Mouse (Mus musculus): ENCODE data around the gene 5430419D17Rik. TPM values are rescaled to one million over a fixed set of nuclear protein-coding genes. Genes with fewer than 3 reads are reported as not detected.

The 5430419D17Rik gene
- polyA plus RNA-seq, 1 experiment: 0.27 TPM

GRCm38 (mm10) chr7:131162251-131162650 lies 12.0 kb upstream of the 5430419D17Rik start:
- Histone ChIP-seq H3K4me3 (ENCODE audit: insufficient read depth, poor library complexity, severe bottlenecking) (no peak overlapping the region), H3K27me3 (ENCODE audit: control insufficient read depth, insufficient read depth, insufficient read length) (no peaks in the 10 kb centered on the region), H3K36me3 (ENCODE audit: control insufficient read depth, insufficient read depth) (no peaks in the 10 kb centered on the region), H3K79me2 (ENCODE audit: control insufficient read depth, insufficient read depth) (no peaks in the 10 kb centered on the region), H3K79me3 (ENCODE audit: low read depth) (no peaks in the 10 kb centered on the region), H3ac (ENCODE audit: control insufficient read depth, insufficient read length, low read depth) (no peak overlapping the region)
- TF ChIP-seq MAX (IDR thresholded peaks at IDR 0.05) (no peak), FOSL1 (IDR thresholded peaks at IDR 0.05; ENCODE audit: insufficient read depth, low read length, poor library complexity, severe bottlenecking) (no peak), CTCF (IDR thresholded peaks at IDR 0.05; ENCODE audit: control insufficient read depth, insufficient read depth, insufficient read length) (no peak), USF1 (IDR thresholded peaks at IDR 0.05; ENCODE audit: low read depth) (no peak), MYOD1 (IDR thresholded peaks at IDR 0.05; ENCODE audit: control insufficient read depth, insufficient read length, low read depth) (no peak)

- no peak overlapping the region for H3K4me3 ChIP-seq (ENCODE audit: insufficient read depth, poor library complexity, severe bottlenecking)
- no peaks in the 10 kb centered on the region for H3K79me3 ChIP-seq (ENCODE audit: low read depth)
- TF ChIP-seq MYOD1 (IDR thresholded peaks at IDR 0.05; ENCODE audit: control insufficient read depth, insufficient read length, low read depth) (no peak), CTCF (IDR thresholded peaks at IDR 0.05; ENCODE audit: control insufficient read depth, insufficient read depth, insufficient read length) (no peak), MYOG (IDR thresholded peaks at IDR 0.05; ENCODE audit: control insufficient read depth, extremely low read depth, insufficient read length) (no peak), USF1 (IDR thresholded peaks at IDR 0.05; ENCODE audit: low read depth) (no peak), CEBPB (IDR thresholded peaks at IDR 0.05; ENCODE audit: low read depth) (no peak)
- H3K27me3 ChIP-seq (ENCODE audit: control insufficient read depth, insufficient read depth, insufficient read length): no peaks in the 10 kb centered on the region
- H3ac ChIP-seq (ENCODE audit: control insufficient read depth, insufficient read length, low read depth): no peak overlapping the region
- H3K79me2 ChIP-seq (ENCODE audit: control insufficient read depth, insufficient read depth): no peaks in the 10 kb centered on the region
- H3K36me3 ChIP-seq (ENCODE audit: control insufficient read depth, insufficient read depth): no peaks in the 10 kb centered on the region
Measured at GRCm38 (mm10) chr7:131167771-131168170, 6.4 kb upstream of the 5430419D17Rik start.

DNA sequence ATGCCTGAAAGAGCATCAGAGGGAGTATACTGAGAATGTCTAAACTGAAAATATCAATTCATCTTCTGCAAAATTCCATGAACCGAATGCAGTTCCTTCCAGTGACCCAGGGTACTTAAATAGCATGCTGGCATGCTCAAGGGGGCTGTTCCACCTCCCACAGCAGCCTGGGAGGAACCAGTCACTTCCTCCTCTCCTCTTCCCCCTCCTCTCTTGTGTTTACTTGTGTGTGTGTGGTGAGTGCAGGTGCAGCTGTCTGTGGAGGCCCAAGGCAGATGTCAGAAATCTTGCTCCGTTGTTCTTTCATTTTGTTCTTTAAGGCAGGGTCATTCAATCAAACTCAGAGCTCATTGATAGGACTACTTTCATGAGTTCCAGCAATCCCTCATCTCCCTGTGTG lies 5.1 kb upstream of the 5430419D17Rik start:
- H3K27me3 ChIP-seq (ENCODE audit: control insufficient read depth, insufficient read depth, insufficient read length): no peaks in the 10 kb centered on the region
- H3ac ChIP-seq (ENCODE audit: control insufficient read depth, insufficient read length, low read depth): no peak overlapping the region
- no peaks in the 10 kb centered on the region for H3K36me3 ChIP-seq (ENCODE audit: control insufficient read depth, insufficient read depth)
- no peak overlapping the region for H3K4me3 ChIP-seq (ENCODE audit: insufficient read depth, poor library complexity, severe bottlenecking)
- H3K79me2 ChIP-seq (ENCODE audit: control insufficient read depth, insufficient read depth): no peaks in the 10 kb centered on the region
- no peaks in the 10 kb centered on the region for H3K79me3 ChIP-seq (ENCODE audit: low read depth)
- no peak for TF ChIP-seq MAX (IDR thresholded peaks at IDR 0.05)
- TF ChIP-seq CTCF (IDR thresholded peaks at IDR 0.05; ENCODE audit: control insufficient read depth, insufficient read depth, insufficient read length): no peak
- no peak for TF ChIP-seq MYOD1 (IDR thresholded peaks at IDR 0.05; ENCODE audit: control insufficient read depth, insufficient read length, low read depth)
- TF ChIP-seq CEBPB (IDR thresholded peaks at IDR 0.05; ENCODE audit: low read depth): no peak
- no peak for TF ChIP-seq USF1 (IDR thresholded peaks at IDR 0.05; ENCODE audit: low read depth)
- TF ChIP-seq FOSL1 (IDR thresholded peaks at IDR 0.05; ENCODE audit: insufficient read depth, low read length, poor library complexity, severe bottlenecking): no peak
- TF ChIP-seq MYOG (IDR thresholded peaks at IDR 0.05; ENCODE audit: control insufficient read depth, extremely low read depth, insufficient read length): no peak

DNA sequence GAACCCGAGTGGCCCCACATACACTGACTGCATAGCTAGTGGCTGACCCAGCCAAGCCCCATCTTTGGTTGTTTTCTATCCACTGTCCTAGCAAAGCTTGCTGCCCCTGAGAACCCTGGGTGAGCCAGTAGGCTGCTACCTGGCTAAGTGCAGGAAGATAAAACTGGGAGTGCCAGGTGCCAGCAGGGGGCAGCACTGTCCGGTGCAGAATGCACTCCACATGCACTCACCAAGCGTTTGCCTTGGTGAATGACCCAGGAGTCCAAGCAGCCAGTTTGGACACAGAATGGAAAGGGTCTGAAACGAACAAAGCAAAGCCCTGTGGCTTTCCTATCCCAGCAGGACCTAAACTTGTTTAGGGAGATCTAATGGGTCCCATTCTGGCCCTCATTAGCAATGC lies 8.5 kb downstream of the 5430419D17Rik start:
- no peaks in the 10 kb centered on the region for H3K79me3 ChIP-seq (ENCODE audit: low read depth)
- H3K27me3 ChIP-seq (ENCODE audit: control insufficient read depth, insufficient read depth, insufficient read length): no peaks in the 10 kb centered on the region
- no peaks in the 10 kb centered on the region for H3K79me2 ChIP-seq (ENCODE audit: control insufficient read depth, insufficient read depth)
- no peaks in the 10 kb centered on the region for H3K36me3 ChIP-seq (ENCODE audit: control insufficient read depth, insufficient read depth)
- no peak for TF ChIP-seq MYOG (IDR thresholded peaks at IDR 0.05; ENCODE audit: control insufficient read depth, extremely low read depth, insufficient read length)
- TF ChIP-seq CTCF (IDR thresholded peaks at IDR 0.05; ENCODE audit: control insufficient read depth, insufficient read depth, insufficient read length): peak; percentile 38
- no peak overlapping the region for H3ac ChIP-seq (ENCODE audit: control insufficient read depth, insufficient read length, low read depth)
- H3K4me3 ChIP-seq (ENCODE audit: insufficient read depth, poor library complexity, severe bottlenecking): no peak overlapping the region

DNA sequence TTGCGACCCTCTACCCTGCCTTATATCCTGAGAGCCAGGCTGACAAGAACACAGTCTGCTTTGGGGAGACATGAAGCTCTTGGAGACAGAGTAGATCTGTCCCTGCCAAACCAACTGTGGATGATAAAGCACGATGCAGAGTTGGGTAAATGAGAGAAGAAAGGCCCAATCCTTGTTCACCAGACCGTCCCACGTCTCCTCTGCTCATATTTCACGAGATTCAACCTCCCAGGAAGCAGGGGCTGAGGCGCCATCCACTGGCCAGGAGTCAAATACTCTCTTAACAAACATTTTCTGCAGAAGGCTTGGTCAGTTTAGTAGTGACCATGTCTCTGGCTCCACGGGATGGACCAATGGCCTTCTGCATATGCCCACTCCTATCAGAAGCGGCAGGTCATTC lies 10.1 kb downstream of the 5430419D17Rik start:
- Histone ChIP-seq H3K4me3 (ENCODE audit: insufficient read depth, poor library complexity, severe bottlenecking) (no peak overlapping the region), H3K27me3 (ENCODE audit: control insufficient read depth, insufficient read depth, insufficient read length) (no peaks in the 10 kb centered on the region), H3K79me3 (ENCODE audit: low read depth) (no peaks in the 10 kb centered on the region), H3ac (ENCODE audit: control insufficient read depth, insufficient read length, low read depth) (no peak overlapping the region), H3K79me2 (ENCODE audit: control insufficient read depth, insufficient read depth) (no peaks in the 10 kb centered on the region), H3K36me3 (ENCODE audit: control insufficient read depth, insufficient read depth) (no peaks in the 10 kb centered on the region)
- TF ChIP-seq CEBPB (IDR thresholded peaks at IDR 0.05; ENCODE audit: low read depth) (no peak), USF1 (IDR thresholded peaks at IDR 0.05; ENCODE audit: low read depth) (no peak), MYOG (IDR thresholded peaks at IDR 0.05; ENCODE audit: control insufficient read depth, extremely low read depth, insufficient read length) (no peak), CTCF (IDR thresholded peaks at IDR 0.05; ENCODE audit: control insufficient read depth, insufficient read depth, insufficient read length) (no peak)

GRCm38 (mm10) chr7:131187047-131187446 lies 12.8 kb downstream of the 5430419D17Rik start:
- H3ac ChIP-seq (ENCODE audit: control insufficient read depth, insufficient read length, low read depth): no peak overlapping the region
- TF ChIP-seq MYOG (IDR thresholded peaks at IDR 0.05; ENCODE audit: control insufficient read depth, extremely low read depth, insufficient read length) (no peak), USF1 (IDR thresholded peaks at IDR 0.05; ENCODE audit: low read depth) (no peak), MAX (IDR thresholded peaks at IDR 0.05) (peak; percentile 6), CTCF (IDR thresholded peaks at IDR 0.05; ENCODE audit: control insufficient read depth, insufficient read depth, insufficient read length) (no peak)
- no peaks in the 10 kb centered on the region for H3K79me3 ChIP-seq (ENCODE audit: low read depth)
- no peaks in the 10 kb centered on the region for H3K36me3 ChIP-seq (ENCODE audit: control insufficient read depth, insufficient read depth)
- H3K27me3 ChIP-seq (ENCODE audit: control insufficient read depth, insufficient read depth, insufficient read length): no peaks in the 10 kb centered on the region
- no peaks in the 10 kb centered on the region for H3K79me2 ChIP-seq (ENCODE audit: control insufficient read depth, insufficient read depth)
- H3K4me3 ChIP-seq (ENCODE audit: insufficient read depth, poor library complexity, severe bottlenecking): no peak overlapping the region

Measured in C2C12 (cell line).